Mouse (Mus musculus): ENCODE measurements around the gene Dio3. TPM values are rescaled to one million over a fixed set of nuclear protein-coding genes. Genes with fewer than 3 reads are reported as not detected.

The Dio3 gene
- polyA plus RNA-seq, 1 experiment from 2014 or later, result 0.45 TPM

- no peak overlapping the region for H3K4me3 ChIP-seq (replicated peaks)
- no peak overlapping the region for H3K4me2 ChIP-seq
- H3K4me1 ChIP-seq, result no peaks in the 10 kb centered on the region
- H3K27me3 ChIP-seq, result peaks cover 9% of the 10 kb centered on the region; the same call in 1 of the 2 replicates
- no peak overlapping the region for H3K9ac ChIP-seq
- H3K27ac ChIP-seq, result no peak overlapping the region
- 86% methylated on average over 3 of the region's 3 CpGs for WGBS
- ATAC-seq (replicated peaks; ENCODE audit: low FRiP score), result no peak
- H3K9me3 ChIP-seq (replicated peaks), result no peaks in the 10 kb centered on the region
- H3K36me3 ChIP-seq, result no peaks in the 10 kb centered on the region
These were observed 10.6 kb upstream of the Dio3 start for GRCm38 (mm10) chr12:110268226-110268625.

- no peak for ATAC-seq (replicated peaks; ENCODE audit: low FRiP score)
- H3K27me3 ChIP-seq, result peaks cover 17% of the 10 kb centered on the region
- H3K36me3 ChIP-seq, result no peaks in the 10 kb centered on the region
- no peaks in the 10 kb centered on the region for H3K9me3 ChIP-seq (replicated peaks)
- no peaks in the 10 kb centered on the region for H3K4me1 ChIP-seq
- no peak overlapping the region for H3K9ac ChIP-seq
- H3K4me2 ChIP-seq, result no peak overlapping the region
- 74% methylated on average over 4 of the region's 4 CpGs for WGBS
- H3K27ac ChIP-seq, result no peak overlapping the region
- no peak overlapping the region for H3K4me3 ChIP-seq (replicated peaks)
These were observed 9.2 kb upstream of the Dio3 start for GRCm38 (mm10) chr12:110269686-110270085.

DNA sequence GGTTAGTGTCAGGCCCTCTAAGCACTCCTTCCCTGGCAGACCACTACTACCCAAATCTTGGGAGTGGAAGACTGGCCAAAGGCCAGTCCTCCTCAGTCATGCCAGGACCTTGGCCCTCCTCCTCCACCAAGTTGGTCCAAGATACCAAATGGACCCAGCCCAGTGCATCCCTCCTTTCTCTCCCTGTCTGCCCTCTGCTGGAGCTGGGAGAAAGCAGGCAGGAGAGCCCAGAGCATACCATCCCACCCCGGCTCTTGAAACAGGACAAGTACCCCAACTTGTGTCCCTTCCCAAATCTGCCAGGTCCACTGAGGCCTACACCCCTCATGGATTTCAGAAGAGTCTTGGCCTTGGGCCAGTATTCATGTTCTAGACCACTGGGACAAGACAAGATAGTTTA lies 2.8 kb upstream of the Dio3 start:
- 56% methylated on average over 1 of the region's 1 CpGs for WGBS
- Histone ChIP-seq H3K4me3 (replicated peaks) (no peak overlapping the region), H3K4me2 (no peak overlapping the region), H3K9ac (no peak overlapping the region), H3K36me3 (no peaks in the 10 kb centered on the region), H3K27ac (no peak overlapping the region), H3K9me3 (replicated peaks) (no peaks in the 10 kb centered on the region), H3K27me3 (peaks cover 80% of the 10 kb centered on the region), H3K4me1 (peaks cover 25% of the 10 kb centered on the region)
- ATAC-seq (replicated peaks; ENCODE audit: low FRiP score), result no peak

- Histone ChIP-seq H3K4me2 (peak overlapping the region; percentile 88), H3K9ac (no peak overlapping the region), H3K27ac (no peak overlapping the region), H3K36me3 (no peaks in the 10 kb centered on the region), H3K4me3 (replicated peaks) (peak overlapping the region; percentile 52), H3K27me3 (peaks cover 88% of the 10 kb centered on the region), H3K9me3 (replicated peaks) (no peaks in the 10 kb centered on the region), H3K4me1 (peaks cover 35% of the 10 kb centered on the region)
- ATAC-seq (replicated peaks; ENCODE audit: low FRiP score), result no peak
- WGBS, result 3% methylated on average over 33 of the region's 33 CpGs
These were observed 1.5 kb upstream of the Dio3 start for GRCm38 (mm10) chr12:110277259-110277964.

DNA sequence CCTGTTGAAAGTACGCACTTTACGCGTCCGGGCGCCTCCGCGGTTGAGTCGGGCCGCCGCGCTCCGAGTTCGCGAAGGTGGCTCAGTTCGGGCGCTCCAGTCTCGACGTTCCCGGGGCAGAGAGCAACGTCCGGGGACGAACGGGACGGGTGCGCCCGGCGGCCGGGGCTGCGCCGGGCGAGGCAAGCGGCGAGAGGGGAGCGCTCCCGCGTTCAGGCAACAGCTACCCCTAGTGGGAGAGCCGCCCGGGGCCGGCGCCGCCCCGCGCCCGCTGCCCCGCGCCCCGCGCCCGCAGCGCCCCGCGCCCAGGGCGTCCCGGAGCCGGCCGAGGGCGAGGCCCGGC lies 932 bp upstream of the Dio3 start:
- peak overlapping the region; percentile 52 for H3K4me3 ChIP-seq (replicated peaks)
- peaks cover 90% of the 10 kb centered on the region for H3K27me3 ChIP-seq
- WGBS, result under 1% methylated on average over 41 of the region's 58 CpGs
- peak overlapping the region; percentile 88 for H3K4me2 ChIP-seq
- H3K27ac ChIP-seq, result no peak overlapping the region
- no peaks in the 10 kb centered on the region for H3K9me3 ChIP-seq (replicated peaks)
- no peaks in the 10 kb centered on the region for H3K36me3 ChIP-seq
- peaks cover 36% of the 10 kb centered on the region for H3K4me1 ChIP-seq
- ATAC-seq (replicated peaks; ENCODE audit: low FRiP score), result 0 out of 2 replicates have a peak, but pooled peaks have one; percentile 14
- H3K9ac ChIP-seq, result no peak overlapping the region

- ATAC-seq (replicated peaks; ENCODE audit: low FRiP score), result no peak
- Histone ChIP-seq H3K4me2 (no peak overlapping the region), H3K4me3 (replicated peaks) (no peak overlapping the region), H3K27me3 (peaks cover 100% of the 10 kb centered on the region), H3K27ac (no peak overlapping the region), H3K9ac (no peak overlapping the region), H3K9me3 (replicated peaks) (no peaks in the 10 kb centered on the region), H3K36me3 (no peaks in the 10 kb centered on the region), H3K4me1 (peaks cover 36% of the 10 kb centered on the region)
- WGBS, result under 1% methylated on average over 22 of the region's 22 CpGs
These were observed 1.5 kb downstream of the Dio3 start for GRCm38 (mm10) chr12:110280373-110280772.

GRCm38 (mm10) chr12:110283792-110284191 lies 4.9 kb downstream of the Dio3 start:
- peaks cover 82% of the 10 kb centered on the region for H3K27me3 ChIP-seq
- WGBS, result 14% methylated on average over 4 of the region's 4 CpGs
- H3K27ac ChIP-seq, result no peak overlapping the region

DNA sequence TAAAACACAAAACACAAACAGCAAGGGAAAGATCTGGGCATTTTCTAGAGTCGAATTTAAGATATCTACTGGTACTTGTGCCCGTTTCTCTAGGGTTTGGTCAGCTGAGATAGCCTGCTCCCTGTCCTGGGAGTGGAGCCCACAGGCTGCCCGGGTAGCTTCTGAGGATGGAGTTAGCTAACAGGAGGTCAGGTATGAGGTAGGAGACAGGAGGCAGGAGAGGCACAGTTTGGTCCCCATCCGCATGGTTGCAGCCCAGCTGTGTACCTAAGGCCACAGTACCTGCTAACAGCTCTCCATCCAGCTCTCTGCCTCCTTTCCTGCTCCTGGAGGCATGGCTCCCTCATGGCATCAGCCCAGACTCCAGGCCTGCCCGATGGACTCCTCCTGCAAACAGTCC lies 13.9 kb downstream of the Dio3 start:
- Histone ChIP-seq H3K4me2 (no peak overlapping the region), H3K27ac (no peak overlapping the region), H3K36me3 (no peaks in the 10 kb centered on the region), H3K9me3 (replicated peaks) (no peaks in the 10 kb centered on the region), H3K4me3 (replicated peaks) (no peak overlapping the region), H3K4me1 (no peaks in the 10 kb centered on the region), H3K9ac (no peak overlapping the region), H3K27me3 (peaks cover 10% of the 10 kb centered on the region; the same call in 1 of the 2 replicates)
- 85% methylated on average over 5 of the region's 5 CpGs for WGBS
- ATAC-seq (replicated peaks; ENCODE audit: low FRiP score), result no peak

More at GRCm38 (mm10) chr12:110283792-110284191, 4.9 kb downstream of the Dio3 start:
- peaks cover 20% of the 10 kb centered on the region for H3K4me1 ChIP-seq
- no peak overlapping the region for H3K4me2 ChIP-seq
- H3K36me3 ChIP-seq, result no peaks in the 10 kb centered on the region
- no peak overlapping the region for H3K9ac ChIP-seq
- H3K4me3 ChIP-seq (replicated peaks), result no peak overlapping the region
- no peaks in the 10 kb centered on the region for H3K9me3 ChIP-seq (replicated peaks)
- ATAC-seq (replicated peaks; ENCODE audit: low FRiP score), result no peak

GRCm38 (mm10) chr12:110294891-110295290 lies 16.0 kb downstream of the Dio3 start:
- H3K9me3 ChIP-seq (replicated peaks), result no peaks in the 10 kb centered on the region
- no peaks in the 10 kb centered on the region for H3K36me3 ChIP-seq
- ATAC-seq (replicated peaks; ENCODE audit: low FRiP score), result no peak
- peaks cover 16% of the 10 kb centered on the region; the same call in 1 of the 2 replicates for H3K27me3 ChIP-seq
- H3K4me3 ChIP-seq (replicated peaks), result no peak overlapping the region
- no peaks in the 10 kb centered on the region for H3K4me1 ChIP-seq
- H3K27ac ChIP-seq, result no peak overlapping the region
- no peak overlapping the region for H3K9ac ChIP-seq
- no peak overlapping the region for H3K4me2 ChIP-seq
- WGBS, result 66% methylated on average over 16 of the region's 16 CpGs

DNA sequence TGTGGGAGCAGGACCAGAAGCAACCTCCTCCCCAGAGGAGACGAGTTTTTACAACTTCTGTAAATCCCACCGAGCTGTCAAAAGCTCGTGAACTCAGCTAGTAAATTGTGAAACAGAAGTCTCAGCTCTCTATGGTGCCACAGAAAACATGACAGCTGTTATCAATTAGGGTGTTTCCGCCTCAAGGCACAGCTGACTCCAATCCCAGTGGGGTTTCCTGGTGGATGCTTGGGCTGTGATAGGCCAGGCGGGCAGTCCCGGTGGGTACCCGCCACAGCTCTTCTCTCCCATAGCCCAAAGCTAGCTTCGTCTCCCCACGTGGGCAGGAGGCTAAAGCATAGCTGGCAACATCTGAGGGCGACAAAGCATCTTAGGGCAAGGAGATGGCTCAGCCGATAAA lies 19.8 kb downstream of the Dio3 start:
- no peak overlapping the region for H3K4me3 ChIP-seq (replicated peaks)
- no peak overlapping the region for H3K27ac ChIP-seq
- no peak overlapping the region for H3K4me2 ChIP-seq
- no peaks in the 10 kb centered on the region for H3K36me3 ChIP-seq
- 34% methylated on average over 11 of the region's 11 CpGs for WGBS
- H3K9ac ChIP-seq, result no peak overlapping the region
- peaks cover 6% of the 10 kb centered on the region; the same call in 1 of the 2 replicates for H3K27me3 ChIP-seq
- no peaks in the 10 kb centered on the region for H3K9me3 ChIP-seq (replicated peaks)
- ATAC-seq (replicated peaks; ENCODE audit: low FRiP score), result no peak
- no peaks in the 10 kb centered on the region for H3K4me1 ChIP-seq

DNA sequence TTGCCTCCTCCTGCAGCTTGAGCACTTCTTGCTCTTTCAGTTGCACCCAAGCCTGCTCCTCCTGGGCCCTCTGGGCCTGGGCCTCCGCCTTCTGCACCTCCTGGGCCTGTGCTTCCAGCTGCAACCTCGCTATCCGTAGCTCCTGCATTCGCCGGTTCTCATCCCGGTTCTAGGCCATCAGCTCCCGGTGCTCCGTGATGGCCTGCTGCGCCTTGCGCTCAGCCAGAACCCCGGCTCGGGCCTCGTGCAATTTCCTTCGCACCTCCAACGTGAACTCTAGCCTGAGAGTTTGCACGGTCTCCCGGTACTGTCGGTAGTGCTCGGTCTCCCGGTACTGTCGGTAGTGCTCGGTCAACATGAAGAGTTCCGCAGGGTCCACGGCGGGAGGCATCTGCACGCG lies 40.8 kb downstream of the Dio3 start:
- no peak for ATAC-seq (replicated peaks; ENCODE audit: low FRiP score)
- H3K36me3 ChIP-seq, result no peaks in the 10 kb centered on the region
- WGBS, result 90% methylated on average over 27 of the region's 27 CpGs
- no peaks in the 10 kb centered on the region for H3K4me1 ChIP-seq
- H3K4me3 ChIP-seq (replicated peaks), result no peak overlapping the region
- H3K4me2 ChIP-seq, result no peak overlapping the region
- H3K27me3 ChIP-seq, result no peaks in the 10 kb centered on the region
- H3K9me3 ChIP-seq (replicated peaks), result no peaks in the 10 kb centered on the region
- H3K27ac ChIP-seq, result no peak overlapping the region
- no peak overlapping the region for H3K9ac ChIP-seq
